Mouse (Mus musculus): Measurements from ENCODE around the gene Etnppl. TPM values are rescaled to one million over a fixed set of nuclear protein-coding genes. Genes with fewer than 3 reads are reported as not detected.

Etnppl gene
- polyA plus RNA-seq, 1 experiment from 2014 or later, result not detected

GRCm38 (mm10) chr3:130685014-130685366 lies 67.7 kb downstream of the Etnppl start:
- H3K9me3 ChIP-seq (ENCODE audit: control insufficient read depth, low read length), result no peaks in the 10 kb centered on the region
- no peak overlapping the region for H3K9ac ChIP-seq (ENCODE audit: low read length)
- 64% methylated on average over 8 of the region's 8 CpGs for WGBS
- no peaks in the 10 kb centered on the region for H3K4me1 ChIP-seq (replicated peaks; ENCODE audit: control insufficient read depth, insufficient read depth, low read length)
- peak; percentile 36 for ATAC-seq (ENCODE audit: low read depth)
- H3K27me3 ChIP-seq (ENCODE audit: control insufficient read depth, insufficient read depth, low read depth, low read length), result no peaks in the 10 kb centered on the region
- no peak overlapping the region for H3K4me2 ChIP-seq (ENCODE audit: low read depth, low read length)
- H3K4me3 ChIP-seq (ENCODE audit: low read length), result no peak overlapping the region
- no peak overlapping the region for H3K27ac ChIP-seq (ENCODE audit: low read length)
- no peaks in the 10 kb centered on the region for H3K36me3 ChIP-seq (ENCODE audit: control insufficient read depth, insufficient read depth, low read length)

DNA sequence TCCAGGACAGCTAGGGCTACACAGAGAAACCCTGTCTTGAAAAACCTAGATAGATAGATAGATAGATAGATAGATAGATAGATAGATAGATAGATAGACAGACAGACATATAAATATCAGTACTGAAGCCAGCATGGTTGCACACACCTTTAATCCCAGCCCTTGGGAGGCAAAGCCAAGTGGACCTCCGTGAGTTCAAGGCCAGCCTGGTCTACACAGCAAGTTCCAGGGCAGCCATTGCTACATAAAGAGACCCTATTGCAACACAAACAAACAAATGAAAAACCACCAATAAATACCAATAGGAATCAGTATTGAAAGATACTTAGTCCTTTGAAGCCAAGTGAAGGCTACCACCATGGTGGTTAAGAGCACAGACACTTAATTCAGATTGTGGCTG lies 69.8 kb downstream of the Etnppl start:
- WGBS, result 88% methylated on average over 1 of the region's 1 CpGs
- H3K4me1 ChIP-seq (replicated peaks; ENCODE audit: control insufficient read depth, insufficient read depth, low read length), result peaks cover 9% of the 10 kb centered on the region
- no peak overlapping the region for H3K27ac ChIP-seq (ENCODE audit: low read length)
- no peaks in the 10 kb centered on the region for H3K27me3 ChIP-seq (ENCODE audit: control insufficient read depth, insufficient read depth, low read depth, low read length)
- no peaks in the 10 kb centered on the region for H3K36me3 ChIP-seq (ENCODE audit: control insufficient read depth, insufficient read depth, low read length)
- no peak for ATAC-seq (ENCODE audit: low read depth)
- H3K4me2 ChIP-seq (ENCODE audit: low read depth, low read length), result no peak overlapping the region
- H3K4me3 ChIP-seq (ENCODE audit: low read length), result no peak overlapping the region
- no peaks in the 10 kb centered on the region for H3K9me3 ChIP-seq (ENCODE audit: control insufficient read depth, low read length)
- no peak overlapping the region for H3K9ac ChIP-seq (ENCODE audit: low read length)

Other genes starting within 250 kb of the Etnppl start
- 351 and 390 TPM in 2 replicates for gene Ostc, start 92.0 kb downstream of the Etnppl start, polyA plus RNA-seq (2015; fragmentation: Nextera tagmentation; extraction: Ambion mirVana)
- 840 and 884 TPM in 2 replicates for gene Rpl34, start 113.0 kb downstream of the Etnppl start, polyA plus RNA-seq (2015; fragmentation: Nextera tagmentation; extraction: Ambion mirVana)